Mouse (Mus musculus) brown adipose tissue, adult 24 weeks (tissue): ENCODE results near the gene Majin. TPM values are rescaled to one million over a fixed set of nuclear protein-coding genes. Genes with fewer than 3 reads are reported as not detected.

Source experiments
- H3K27ac ChIP-seq: fragments of 200-500 bp; replicated peaks from 2 replicates; pipeline ENCODE4 v1.5.1; 2012; ENCODE audit warnings: low read depth, mild to moderate bottlenecking, low read length
- H3K4me1 ChIP-seq: fragments of 200-500 bp; 2 replicates; pipeline ENCODE4 v1.6.1; 2012; ENCODE audit warnings: low read length, mixed read lengths; ENCODE audit not compliant: control insufficient read depth, insufficient read depth, insufficient read length
- H3K4me3 ChIP-seq: fragments of 200-500 bp; 2 replicates; pipeline ENCODE4 v1.5.1; 2012; ENCODE audit warnings: low read depth, mild to moderate bottlenecking, low read length, moderate library complexity; ENCODE audit not compliant: insufficient read depth
- polyA plus RNA-seq: library from polyadenylated mRNA; stranded (reverse); fragments of >200 nt; gene quantifications from 2 replicates; pipeline ENCODE4 v1.2.4, GENCODE M21; 2012; ENCODE audit not compliant: missing spikeins, insufficient read depth, insufficient read length

Majin gene
- polyA plus RNA-seq, 1 experiment, result not detected

GRCm38 (mm10) chr19:6182534-6182933 lies 1.7 kb upstream of the Majin start:
- H3K4me1 ChIP-seq, result no peaks in the 10 kb centered on the region
- H3K4me3 ChIP-seq, result no peak overlapping the region
- no peak overlapping the region for H3K27ac ChIP-seq

DNA sequence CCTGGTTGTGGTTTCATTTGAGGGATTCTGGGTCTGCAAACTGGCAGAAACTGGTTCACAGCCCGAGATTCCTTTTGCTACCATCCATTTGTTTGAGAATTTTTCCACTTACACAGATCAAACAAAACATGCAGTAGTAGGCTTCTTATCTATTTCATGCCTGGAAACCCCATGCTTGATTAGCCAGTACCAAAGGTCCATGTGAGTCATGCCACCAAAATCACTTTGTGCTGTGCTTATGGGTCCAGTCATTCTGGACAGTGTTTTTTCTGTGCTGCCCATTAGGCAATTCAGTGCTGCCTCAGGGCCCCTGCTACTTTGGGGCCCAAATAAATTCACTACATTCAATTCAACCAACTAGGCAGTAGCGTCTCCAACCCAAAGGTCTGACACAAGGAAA lies 20.1 kb downstream of the Majin start:
- no peak overlapping the region for H3K27ac ChIP-seq
- H3K4me3 ChIP-seq, result no peak overlapping the region
- no peaks in the 10 kb centered on the region for H3K4me1 ChIP-seq

GRCm38 (mm10) chr19:6206716-6207115 lies 22.5 kb downstream of the Majin start:
- no peak overlapping the region for H3K4me3 ChIP-seq
- H3K27ac ChIP-seq, result no peak overlapping the region
- no peaks in the 10 kb centered on the region for H3K4me1 ChIP-seq

- Histone ChIP-seq H3K4me3 (no peak overlapping the region), H3K27ac (no peak overlapping the region)
Measured at GRCm38 (mm10) chr19:6216046-6216705, 32.0 kb downstream of the Majin start.

DNA sequence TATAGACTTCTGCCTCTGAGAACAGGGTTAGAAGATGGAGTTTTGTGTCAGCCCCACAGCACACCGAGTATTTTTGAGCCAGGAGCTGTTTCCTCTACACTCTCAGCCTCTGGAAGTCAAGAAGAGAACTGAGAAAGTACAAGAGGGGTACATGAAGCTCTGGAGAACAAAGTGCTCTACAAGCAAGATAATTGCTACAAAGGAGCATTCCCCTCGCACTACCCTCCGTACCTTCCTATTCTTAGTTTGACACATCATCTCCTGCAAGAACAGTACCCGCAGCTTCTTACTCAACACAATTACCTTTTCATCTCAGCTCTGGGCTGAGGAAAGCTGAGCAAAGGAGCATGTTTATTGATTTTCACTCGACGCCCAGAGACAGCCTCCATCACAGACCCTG lies 34.4 kb downstream of the Majin start:
- no peak overlapping the region for H3K27ac ChIP-seq
- H3K4me3 ChIP-seq, result no peak overlapping the region
- H3K4me1 ChIP-seq, result no peaks in the 10 kb centered on the region

More at GRCm38 (mm10) chr19:6216046-6216705, 32.0 kb downstream of the Majin start:
- H3K4me1 ChIP-seq, result no peaks in the 10 kb centered on the region

DNA sequence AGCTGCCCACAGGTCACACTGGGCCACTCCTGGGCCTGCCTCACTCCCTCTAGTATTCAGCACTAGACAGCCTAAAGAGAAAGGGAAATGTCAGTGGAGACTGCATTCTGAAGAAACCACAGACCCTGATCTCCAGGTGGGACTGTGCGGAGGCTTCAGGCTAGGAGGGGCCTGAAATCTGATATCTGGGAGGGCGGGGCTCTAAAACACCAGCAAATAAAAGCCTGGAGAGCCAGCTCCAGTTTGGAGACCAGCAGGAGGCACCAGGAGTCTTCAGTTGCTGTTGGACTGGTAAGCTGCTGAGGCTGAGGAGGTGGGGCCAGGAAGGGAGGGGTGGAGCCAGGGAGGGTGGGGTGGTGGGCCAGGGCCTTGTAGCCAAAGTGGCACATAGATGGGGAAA lies 41.9 kb downstream of the Majin start, which contains the start of gene Gpha2:
Gpha2 (plus strand) TSS at position 246 of the 400 bp plus-strand sequence.
- H3K4me3 ChIP-seq, result no peak within 1 kb of the TSS
- H3K4me1 ChIP-seq, result no peaks in the 10 kb centered on the region
- no peak within 1 kb of the TSS for H3K27ac ChIP-seq

GRCm38 (mm10) chr19:6226763-6227162 lies 42.6 kb downstream of the Majin start:
- Histone ChIP-seq H3K4me3 (no peak overlapping the region), H3K27ac (no peak overlapping the region), H3K4me1 (no peaks in the 10 kb centered on the region)

- Histone ChIP-seq H3K27ac (no peak overlapping the region), H3K4me1 (no peaks in the 10 kb centered on the region), H3K4me3 (no peak overlapping the region)
Measured at GRCm38 (mm10) chr19:6227864-6228263, 43.7 kb downstream of the Majin start.

DNA sequence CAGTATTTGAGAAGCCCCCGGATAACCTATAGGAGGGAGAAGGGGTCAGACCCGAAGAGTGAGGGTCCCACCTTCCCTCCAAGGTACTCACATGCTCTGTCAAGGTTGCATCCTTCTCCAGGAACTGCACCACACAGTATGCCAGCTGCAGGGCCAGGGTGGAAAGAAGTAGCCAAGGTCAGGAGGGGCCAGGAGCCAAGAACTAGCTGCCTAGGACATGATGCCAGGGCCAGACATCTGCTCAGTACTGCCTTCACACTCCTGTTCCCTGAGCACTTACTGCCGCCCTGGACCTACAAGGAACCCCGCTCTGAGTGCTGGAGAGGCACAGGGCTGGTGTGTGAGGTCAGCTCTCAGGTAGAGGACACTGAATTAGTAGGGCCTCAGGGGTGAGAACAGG lies 46.2 kb downstream of the Majin start:
- no peak overlapping the region for H3K27ac ChIP-seq
- no peak overlapping the region for H3K4me3 ChIP-seq
- H3K4me1 ChIP-seq, result no peaks in the 10 kb centered on the region; the same call in 1 of the 2 replicates

GRCm38 (mm10) chr19:6231036-6231435 lies 46.8 kb downstream of the Majin start:
- Histone ChIP-seq H3K27ac (no peak overlapping the region), H3K4me1 (no peaks in the 10 kb centered on the region; the same call in 1 of the 2 replicates), H3K4me3 (no peak overlapping the region)

GRCm38 (mm10) chr19:6233647-6234046 lies 49.5 kb downstream of the Majin start:
- H3K4me3 ChIP-seq, result peak overlapping the region; percentile 94; the same call in 1 of the 2 replicates
- H3K27ac ChIP-seq, result no peak overlapping the region
- H3K4me1 ChIP-seq, result no peaks in the 10 kb centered on the region; the same call in 1 of the 2 replicates

GRCm38 (mm10) chr19:6234337-6235083 lies 50.3 kb downstream of the Majin start:
- Histone ChIP-seq H3K27ac (no peak overlapping the region), H3K4me3 (peak overlapping the region; percentile 94), H3K4me1 (no peaks in the 10 kb centered on the region; the same call in 1 of the 2 replicates)

DNA sequence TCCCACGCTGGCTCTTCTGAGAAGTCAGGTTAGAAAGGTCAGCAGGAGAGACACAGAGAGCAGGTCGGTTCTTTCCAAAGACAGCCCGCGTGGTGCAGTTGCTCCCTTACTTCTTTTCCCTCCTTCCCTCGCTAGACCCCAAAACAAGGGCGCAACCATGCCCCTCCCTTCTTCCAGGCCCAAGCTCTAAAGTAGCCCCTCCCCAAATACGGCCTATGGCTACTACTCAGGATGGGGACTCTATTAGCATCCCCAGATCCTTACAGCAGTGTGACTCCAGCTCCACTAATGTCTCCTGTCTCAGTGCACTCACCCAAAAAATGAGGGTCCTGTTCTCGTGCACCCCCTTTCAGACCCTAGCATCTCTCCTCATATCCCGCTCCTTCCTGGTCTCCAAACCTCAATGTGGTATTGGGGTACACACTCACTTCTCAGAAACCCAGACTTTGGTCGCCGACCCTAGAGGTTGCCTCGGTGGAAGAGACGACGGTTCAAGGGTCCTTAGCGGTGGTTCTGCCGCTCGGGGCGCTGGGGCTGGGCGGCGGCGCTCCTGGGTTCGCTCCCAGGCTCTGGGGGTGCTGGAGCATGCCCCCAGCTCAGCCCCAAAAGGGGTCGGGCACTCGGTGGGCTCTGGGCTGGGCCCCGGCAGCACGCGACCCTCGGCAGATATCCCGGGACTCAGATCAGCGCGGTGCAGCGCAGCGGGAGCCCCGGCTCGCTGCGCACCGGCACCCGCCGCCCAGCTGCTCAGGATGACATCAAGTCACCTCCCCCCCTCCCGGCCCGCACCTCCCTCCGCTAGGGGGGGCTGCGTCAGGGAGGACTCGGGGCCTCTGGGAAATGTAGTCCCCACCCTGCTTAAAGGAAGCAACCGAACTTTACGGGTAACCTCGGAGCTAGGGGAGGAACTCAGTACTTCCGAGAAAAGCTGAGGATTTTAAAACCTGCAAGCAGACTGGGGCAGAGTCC lies 51.2 kb downstream of the Majin start, which contains the start of gene Ppp2r5b:
Ppp2r5b (minus strand) TSS at position 789 of the 969 bp plus-strand sequence.
- Histone ChIP-seq H3K4me3 (peak within 1 kb of the TSS; percentile 94), H3K27ac (peak within 1 kb of the TSS; percentile 98), H3K4me1 (no peaks in the 10 kb centered on the region; the same call in 1 of the 2 replicates)

- Histone ChIP-seq H3K27ac (peak overlapping the region; percentile 98), H3K4me3 (peak overlapping the region; percentile 82), H3K4me1 (no peaks in the 10 kb centered on the region; the same call in 1 of the 2 replicates)
Measured at GRCm38 (mm10) chr19:6236053-6236441, 51.9 kb downstream of the Majin start.

- Histone ChIP-seq H3K4me1 (no peaks in the 10 kb centered on the region; the same call in 1 of the 2 replicates), H3K4me3 (no peak overlapping the region), H3K27ac (no peak overlapping the region)
Measured at GRCm38 (mm10) chr19:6236842-6237241, 52.7 kb downstream of the Majin start.
